Mouse (Mus musculus) telencephalon, adult 2 months (tissue): ENCODE measurements around the gene Kars.
A peak's percentile ranks its signal among the peaks of the same experiment; 100 is the strongest.

Source experiments
- DNase-seq: peaks from one replicate; pipeline ENCODE4 v3.0.0-alpha.2; 2011; ENCODE audit warnings: low read depth, low spot score

Gene Kars

GRCm38 (mm10) chr8:111982116-111982515 is 29.0 kb downstream of the Kars start:
- DNase-seq: no peak

- no peak for DNase-seq
These were observed 33.0 kb downstream of the Kars start for GRCm38 (mm10) chr8:111978147-111978546.

- DNase-seq: no peak
These were observed 34.8 kb downstream of the Kars start for GRCm38 (mm10) chr8:111976326-111976725.

- DNase-seq: no peak
These were observed 35.4 kb downstream of the Kars start for GRCm38 (mm10) chr8:111975706-111976105.

GRCm38 (mm10) chr8:111974138-111974537 is 37.0 kb downstream of the Kars start:
- no peak for DNase-seq

- no peak for DNase-seq
These were observed 42.1 kb downstream of the Kars start for GRCm38 (mm10) chr8:111968991-111969390.

GRCm38 (mm10) chr8:111968541-111968940 is 42.6 kb downstream of the Kars start:
- DNase-seq: no peak

GRCm38 (mm10) chr8:111967246-111967870 is 43.8 kb downstream of the Kars start:
- DNase-seq: no peak

- DNase-seq: no peak
These were observed 46.1 kb downstream of the Kars start for GRCm38 (mm10) chr8:111964849-111965561.

GRCm38 (mm10) chr8:111964351-111964750 is 46.8 kb downstream of the Kars start:
- DNase-seq: peak; percentile 52

GRCm38 (mm10) chr8:111963546-111963945 is 47.6 kb downstream of the Kars start:
- DNase-seq: no peak

GRCm38 (mm10) chr8:111963091-111963490 is 48.0 kb downstream of the Kars start:
- no peak for DNase-seq

- DNase-seq: no peak
These were observed 48.5 kb downstream of the Kars start for GRCm38 (mm10) chr8:111962589-111962988.

- no peak for DNase-seq
These were observed 49.8 kb downstream of the Kars start for GRCm38 (mm10) chr8:111961330-111961729.

GRCm38 (mm10) chr8:111960591-111961321 is 50.4 kb downstream of the Kars start:
- DNase-seq: no peak

GRCm38 (mm10) chr8:111957231-111957630 is 53.9 kb downstream of the Kars start:
- no peak for DNase-seq

GRCm38 (mm10) chr8:111955879-111956278 is 55.2 kb downstream of the Kars start:
- DNase-seq: no peak

GRCm38 (mm10) chr8:111954844-111955594 is 56.1 kb downstream of the Kars start:
- no peak for DNase-seq

GRCm38 (mm10) chr8:111951936-111952335 is 59.2 kb downstream of the Kars start:
- no peak for DNase-seq

GRCm38 (mm10) chr8:111951317-111951716 is 59.8 kb downstream of the Kars start:
- DNase-seq: peak; percentile 73

- no peak for DNase-seq
These were observed 60.3 kb downstream of the Kars start for GRCm38 (mm10) chr8:111950846-111951245.

- no peak for DNase-seq
These were observed 63.2 kb downstream of the Kars start for GRCm38 (mm10) chr8:111947954-111948353.
